Mouse (Mus musculus) liver, embryonic 14.5 days (tissue): Measurements from ENCODE around the gene Kcnma1.

Source experiments
- CTCF ChIP-seq: IDR thresholded peaks from 2 replicates; pipeline ENCODE4 v1.5.1; 2016; ENCODE audit warnings: antibody characterized with exemption, low read depth, control low read depth
- EP300 ChIP-seq: IDR thresholded peaks from 2 replicates; pipeline ENCODE4 v1.6.1; 2016; ENCODE audit warnings: antibody characterized with exemption, low read depth

DNA sequence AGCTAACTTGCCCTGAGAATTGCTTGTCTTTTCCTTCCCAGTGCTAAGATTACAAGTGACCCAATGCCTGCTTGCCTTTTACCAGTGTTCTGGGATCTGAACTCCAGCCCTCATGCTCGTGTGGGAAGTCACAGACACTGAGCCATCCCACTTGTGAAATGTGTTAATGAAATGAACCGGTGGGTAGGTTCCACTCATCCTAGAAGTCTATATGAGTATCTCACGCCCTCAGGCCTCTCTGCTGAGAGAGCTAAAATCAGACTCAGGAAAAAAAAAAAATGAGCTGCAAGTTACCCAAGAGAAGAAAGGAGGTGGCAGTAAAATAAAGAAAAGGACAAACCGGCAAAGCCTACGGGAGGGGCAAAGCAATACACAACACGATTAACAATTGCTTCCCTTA lies 295.6 kb downstream of the Kcnma1 start:
- TF ChIP-seq CTCF (no peak), EP300 (no peak)
